10 mouse cellular contexts compared by ENCODE assay signal in genomic region chr5:73209201-73210096, GRCm38 (mm10). TPM values are rescaled to one million over a fixed set of nuclear protein-coding genes. Genes with fewer than 3 reads are reported as not detected.
DNase-seq lines count a peak whose midpoint lies in the region; ATAC-seq lines count a peak whose summit lies in the region.
"Had no signal": no experiment of that assay in that cellular context is flagged by ENCODE, and none has a peak within 500 bp of the region (broad histone marks: within the 10 kb centered on the region; RNA-seq: fewer than 3 reads in every experiment).

No protein-coding gene starts in this region.

- no peaks in the 10 kb centered on the region for H3K27me3 ChIP-seq in hindbrain, embryonic 16.5 days (replicated peaks; ENCODE audit: control insufficient read depth, insufficient read depth, low read length)
- H3K27me3 ChIP-seq: stomach, embryonic 15.5 days had no signal

- DNase-seq in layer of hippocampus, adult 11-12 months (ENCODE audit: low spot score), result peak; percentile 22
- DNase-seq in layer of hippocampus, adult 9-10 months (ENCODE audit: low spot score), result no peak
- peak; percentile 22 for DNase-seq in cerebellum, adult 8-10 months
- peak; percentile 36 to 63 for DNase-seq in kidney, postnatal 36 days
- peak; percentile 63 for DNase-seq in testis, postnatal 10 days (ENCODE audit: low spot score)
- no peak for DNase-seq in left cerebral cortex, adult 11 months (ENCODE audit: low spot score)
- no peak for DNase-seq in ovary, postnatal 10 days (ENCODE audit: low spot score)

- H3K4me3 ChIP-seq in hindbrain, embryonic 16.5 days (ENCODE audit: low read length), result no peak overlapping the region
- H3K4me3 ChIP-seq: stomach, embryonic 15.5 days had no signal

- 65% methylated on average over 20 of the region's 20 CpGs for WGBS in hindbrain, embryonic 16.5 days

- ATAC-seq in hindbrain, embryonic 16.5 days, result no peak

- H3K4me2 ChIP-seq in hindbrain, embryonic 16.5 days (ENCODE audit: low read length), result no peak overlapping the region
- H3K4me2 ChIP-seq: stomach, embryonic 15.5 days had no signal

- H3K9ac ChIP-seq in hindbrain, embryonic 16.5 days (ENCODE audit: low read depth, low read length), result no peak overlapping the region
- H3K9ac ChIP-seq: stomach, embryonic 15.5 days had no signal

- no peaks in the 10 kb centered on the region for H3K36me3 ChIP-seq in hindbrain, embryonic 16.5 days (ENCODE audit: control insufficient read depth, insufficient read depth, low read length)

- no peaks in the 10 kb centered on the region for H3K9me3 ChIP-seq in hindbrain, embryonic 16.5 days (ENCODE audit: control insufficient read depth, low read length)
- H3K9me3 ChIP-seq: stomach, embryonic 15.5 days had no signal

- no peak overlapping the region for H3K27ac ChIP-seq in hindbrain, embryonic 16.5 days (ENCODE audit: low read depth, low read length)
- H3K27ac ChIP-seq: macrophage; stomach, embryonic 15.5 days had no signal

- peaks cover 3% of the 10 kb centered on the region; the same call in 1 of the 2 replicates for H3K4me1 ChIP-seq in hindbrain, embryonic 16.5 days (ENCODE audit: control insufficient read depth, insufficient read depth, low read depth, low read length)
- H3K4me1 ChIP-seq: stomach, embryonic 15.5 days had no signal

RNA-seq across cellular contexts. Expression of gene Fryl, which starts 47.0 kb away (rescaled TPM):
- polyA plus RNA-seq in hindbrain, embryonic 16.5 days (2015; fragmentation: Nextera tagmentation; extraction: Ambion mirVana), result 29.3 and 32.1 TPM in 2 replicates

Comparison
In these comparisons a context has a peak if more than half of its experiments do, and no peak if none do; other contexts are left out.
1. DNase-seq: peak in layer of hippocampus, adult 11-12 months (single experiment), cerebellum, adult 8-10 months (single experiment), kidney, postnatal 36 days (2 of 2) and testis, postnatal 10 days (single experiment); none in layer of hippocampus, adult 9-10 months (single experiment), left cerebral cortex, adult 11 months (single experiment) and ovary, postnatal 10 days (single experiment).